Mouse (Mus musculus) heart, postnatal 14 days (tissue): ENCODE results near the gene Smok3c. TPM values are rescaled to one million over a fixed set of nuclear protein-coding genes. Genes with fewer than 3 reads are reported as not detected.
"Not testable (repeated sequence)": the region's sequence is repeated elsewhere in the genome, so short reads cannot be mapped to it uniquely, and the experiment has no call there.

Experiments
- DNase-seq, 2 experiments: peaks; one replicate each; pipeline ENCODE4 v3.0.0; 2021 to 2022
- intact Hi-C: fragments of 180-260 bp; cut with DNase I; formaldehyde crosslinking; loops from one replicate; pipeline ENCODE4 v1.15.1; 2025
- total RNA-seq, 2 experiments: library from RNA; stranded (reverse); gene quantifications; 2 replicates each; pipeline ENCODE4 v1.2.3; 2021

Smok3c gene
- total RNA-seq, 2 experiments from 2014 or later: not detected

DNA sequence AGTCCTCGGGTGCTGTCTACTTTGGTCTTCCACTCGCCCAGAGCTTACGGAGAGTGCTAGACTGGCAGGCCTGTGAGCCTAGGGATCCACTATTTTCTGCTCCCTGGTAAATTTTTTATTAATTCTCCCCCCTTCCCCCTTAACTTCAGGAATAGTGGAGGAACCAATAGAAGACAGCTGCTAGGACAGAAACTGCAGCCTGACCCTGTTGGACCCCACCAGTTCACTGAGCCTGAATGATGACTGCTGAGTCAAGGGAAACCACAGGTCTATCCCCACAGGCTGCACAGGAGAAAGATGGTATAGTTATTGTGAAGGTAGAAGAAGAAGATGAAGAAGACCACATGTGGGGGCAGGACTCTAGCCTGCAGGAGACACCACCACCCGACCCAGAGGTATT lies 39.8 kb downstream of the Smok3c start:
- intact Hi-C loops: no loop called here
- no peak for DNase-seq

DNA sequence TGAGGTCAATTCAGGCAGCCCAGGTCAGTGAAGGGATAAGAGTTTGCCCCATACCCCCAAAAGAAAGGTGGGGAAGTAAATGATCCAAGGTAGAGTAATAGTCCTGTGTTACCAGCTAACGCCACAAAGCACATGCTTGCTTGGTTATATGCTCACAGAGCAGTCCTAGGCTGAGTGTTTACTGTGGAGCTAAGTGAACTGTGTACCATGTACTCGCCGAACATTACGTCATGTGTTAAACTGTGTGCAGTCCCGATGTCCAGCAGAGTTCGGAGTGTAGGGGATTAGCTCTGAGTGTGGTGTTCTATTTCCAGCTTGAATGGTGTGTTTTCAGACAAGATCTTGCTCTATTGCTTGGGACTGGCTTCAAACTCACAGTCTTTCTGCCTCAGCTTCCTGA lies 41.5 kb downstream of the Smok3c start:
- intact Hi-C loops: no loop called here
- DNase-seq: no peak

DNA sequence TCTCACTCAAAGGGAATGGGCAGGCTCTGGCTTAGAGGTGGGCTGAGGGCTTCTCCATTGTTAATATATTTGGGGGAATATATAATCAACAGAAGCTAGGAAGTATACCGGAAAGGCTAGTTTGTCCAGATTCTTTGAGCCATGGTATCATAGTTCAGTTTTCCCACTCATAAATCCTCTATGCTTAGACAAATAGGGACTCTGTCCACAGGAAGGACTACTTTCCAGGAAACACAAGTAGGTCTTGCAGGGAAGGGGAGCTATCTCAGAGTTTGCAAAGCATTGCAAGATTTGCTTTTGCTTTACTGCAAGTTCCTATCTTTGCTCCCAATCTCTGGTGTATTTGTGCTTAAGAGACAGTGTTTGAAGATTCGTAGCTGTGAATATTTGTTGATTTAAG lies 52.0 kb downstream of the Smok3c start:
- intact Hi-C loops: no loop called here
- DNase-seq: no peak

DNA sequence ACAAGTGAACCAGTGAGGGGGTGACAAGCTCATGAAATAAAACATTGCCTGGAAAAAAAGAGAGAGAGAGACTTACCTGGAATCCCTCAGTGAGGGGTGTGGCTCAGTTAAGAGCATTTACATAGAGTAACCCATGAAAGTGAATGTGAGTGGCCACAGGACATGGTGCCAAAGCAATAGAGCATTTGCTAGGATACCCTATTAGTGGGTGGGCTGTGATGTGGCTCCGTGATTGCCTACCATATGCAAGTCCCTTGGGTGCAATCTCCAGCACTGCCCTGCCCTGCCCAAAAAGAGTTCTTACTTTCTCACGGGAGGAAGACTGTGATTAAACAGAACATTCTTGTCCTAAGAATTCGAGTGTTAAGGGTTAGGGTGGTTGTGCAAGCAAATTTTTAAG lies 54.1 kb downstream of the Smok3c start:
- intact Hi-C loops: no loop called here

DNA sequence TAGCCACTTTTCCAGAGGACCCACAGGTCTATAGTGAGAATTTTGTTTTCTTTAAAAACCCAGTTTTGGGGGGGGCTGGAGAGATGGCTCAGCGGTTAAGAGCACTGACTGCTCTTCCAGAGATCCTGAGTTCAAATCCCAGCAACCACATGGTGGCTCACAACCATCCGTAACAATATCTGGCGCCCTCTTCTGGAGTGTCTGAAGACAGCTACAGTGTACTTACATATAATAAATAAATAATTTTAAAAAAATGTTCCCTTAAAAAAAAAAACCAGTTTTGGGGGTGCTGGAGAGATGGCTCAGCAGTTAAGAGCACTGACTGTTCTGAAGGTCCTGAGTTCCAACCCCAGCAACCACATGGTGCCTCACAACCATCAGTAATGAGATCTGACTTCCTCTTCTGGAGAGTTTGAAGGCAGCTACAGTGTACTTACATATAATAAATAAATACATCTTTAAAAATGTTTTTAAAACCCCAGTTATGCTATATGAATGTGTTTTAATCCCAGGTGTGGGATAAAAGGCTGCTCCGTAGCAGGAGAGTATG lies 56.9 kb downstream of the Smok3c start:
- DNase-seq, intact Hi-C loops: not testable (repeated sequence)

More for the DNA sequence above, 54.1 kb downstream of the Smok3c start:
- no peak for DNase-seq

Other genes with a start within 250 kb of the Smok3c start
- gene Pilra, start 216.9 kb upstream of the Smok3c start, total RNA-seq: 1 to 10 TPM; 1.3 to 2.4 TPM
- 1 to 10 TPM in 1 of 2 experiments, under 1 TPM in 1; 0.44 to 1.5 TPM for gene Pilrb1, start 195.1 kb upstream of the Smok3c start, total RNA-seq
- under 1 TPM; 0.45 to 1.00 TPM for gene Pilrb2, start 181.4 kb upstream of the Smok3c start, total RNA-seq
- under 1 TPM; 0.22 to 0.27 TPM for gene Cyp3a13, start 131.6 kb upstream of the Smok3c start, total RNA-seq
- under 1 TPM; 0.26 to 0.27 TPM for gene Gjc3, start 90.1 kb upstream of the Smok3c start, total RNA-seq
- not detected for gene Azgp1, start 71.7 kb upstream of the Smok3c start, total RNA-seq
- gene Smok3a, start 31.9 kb upstream of the Smok3c start, total RNA-seq: not detected
- not detected for gene Smok3b, start 31.8 kb upstream of the Smok3c start, total RNA-seq
- gene Zkscan1, start 31.9 kb downstream of the Smok3c start, total RNA-seq: 10 to 100 TPM; 17.8 to 18.0 TPM
- gene Zscan21, start 63.7 kb downstream of the Smok3c start, total RNA-seq: 10 to 100 TPM; 13.7 to 14.2 TPM
- gene Zfp113, start 102.5 kb downstream of the Smok3c start, total RNA-seq: 10 to 100 TPM in 1 of 2 experiments, 1 to 10 TPM in 1; 8.0 to 10.9 TPM
- 100 to 1,000 TPM; 124 TPM for gene Cops6, start 107.9 kb downstream of the Smok3c start, total RNA-seq
- 10 to 100 TPM in 1 of 2 experiments, 1 to 10 TPM in 1; 9.2 to 10.9 TPM for gene Ap4m1, start 118.8 kb downstream of the Smok3c start, total RNA-seq
- 10 to 100 TPM; 13.0 to 19.2 TPM for gene Mcm7, start 119.2 kb downstream of the Smok3c start, total RNA-seq
- 10 to 100 TPM; 25.3 to 28.4 TPM for gene Taf6, start 134.3 kb downstream of the Smok3c start, total RNA-seq
- gene Cnpy4, start 134.3 kb downstream of the Smok3c start, total RNA-seq: 1 to 10 TPM; 6.8 to 7.1 TPM
- 1 to 10 TPM; 2.7 to 3.2 TPM for gene Mblac1, start 141.1 kb downstream of the Smok3c start, total RNA-seq
- under 1 TPM; 0.71 to 0.98 TPM for gene Nxpe5, start 172.7 kb downstream of the Smok3c start, total RNA-seq
- gene Lamtor4, start 202.3 kb downstream of the Smok3c start, total RNA-seq: 10 to 100 TPM; 59.2 to 63.4 TPM
- gene BC037034, start 210.8 kb downstream of the Smok3c start, total RNA-seq: 1 to 10 TPM; 4.1 to 5.2 TPM
- under 1 TPM; 0.38 to 0.41 TPM for gene Gal3st4, start 219.6 kb downstream of the Smok3c start, total RNA-seq
- under 1 TPM in 1 of 2 experiments, not detected in 1; 0.05 TPM for gene Gm43720, start 226.8 kb downstream of the Smok3c start, total RNA-seq
- gene Gpc2, start 226.8 kb downstream of the Smok3c start, total RNA-seq: under 1 TPM; 0.26 to 0.51 TPM
- under 1 TPM; 0.14 to 0.34 TPM for gene Stag3, start 227.0 kb downstream of the Smok3c start, total RNA-seq